Mouse (Mus musculus): ENCODE results near the gene B3gat3.

DNA sequence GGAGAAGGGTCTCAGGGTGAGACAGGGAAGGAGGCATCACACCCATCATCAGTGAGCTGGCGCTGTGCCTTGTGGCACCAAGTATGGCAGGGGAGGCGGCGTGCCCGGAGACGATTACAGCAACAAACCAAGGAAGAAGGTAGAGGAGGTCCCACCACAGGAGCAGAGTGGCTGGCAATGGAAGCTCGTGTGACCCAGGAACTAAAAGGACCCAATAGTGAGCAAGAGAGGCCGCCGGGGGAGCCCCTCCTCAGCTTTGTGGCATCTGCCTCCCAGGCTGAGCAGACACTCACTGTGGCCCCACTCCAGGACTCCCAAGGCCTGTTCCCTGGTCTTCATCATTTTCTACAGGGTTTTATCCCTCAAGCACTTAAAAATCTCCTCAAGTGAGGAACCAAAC is 45.6 kb downstream of the B3gat3 start:
- TF ChIP-seq CTCF (IDR thresholded peaks at IDR 0.05; ENCODE audit: low read depth): no peak
- TF ChIP-seq EP300 (IDR thresholded peaks at IDR 0.05; ENCODE audit: low read depth): no peak

Measured in liver, postnatal 0 days (tissue).